Mouse (Mus musculus) myocyte (in vitro differentiated cells): ENCODE data around the gene Cldn14. TPM values are rescaled to one million over a fixed set of nuclear protein-coding genes. Genes with fewer than 3 reads are reported as not detected.

Experiments
- H3K27me3 ChIP-seq: one replicate; pipeline ENCODE4 v1.6.1; 2011; ENCODE audit not compliant: control insufficient read depth, insufficient read depth, insufficient read length
- H3K36me3 ChIP-seq: one replicate; pipeline ENCODE4 v1.6.1; 2011; ENCODE audit not compliant: control insufficient read depth, insufficient read depth
- H3K4me2 ChIP-seq: one replicate; pipeline ENCODE4 v1.6.1; 2011; ENCODE audit warnings: low read depth, control low read depth
- H3K4me3 ChIP-seq: one replicate; pipeline ENCODE4 v1.5.1; 2011; ENCODE audit warnings: mild to moderate bottlenecking, control low read depth, moderate library complexity
- H3K79me2 ChIP-seq: one replicate; pipeline ENCODE4 v1.6.1; 2011; ENCODE audit not compliant: control insufficient read depth, insufficient read depth
- H3ac ChIP-seq: one replicate; pipeline ENCODE4 v1.6.1; 2011; ENCODE audit not compliant: control insufficient read depth, insufficient read length
- CEBPB ChIP-seq: IDR thresholded peaks from 2 replicates; pipeline ENCODE4 v1.6.1; 2011; ENCODE audit warnings: mild to moderate bottlenecking, moderate library complexity; ENCODE audit not compliant: poor library complexity, insufficient read depth, severe bottlenecking
- E2F4 ChIP-seq: IDR thresholded peaks from one replicate; pipeline ENCODE4 v1.6.1; 2011; ENCODE audit warnings: mild to moderate bottlenecking, control low read depth, moderate library complexity; ENCODE audit not compliant: insufficient read depth
- MAX ChIP-seq: IDR thresholded peaks from one replicate; pipeline ENCODE4 v1.6.1; 2011; ENCODE audit warnings: low read depth, mild to moderate bottlenecking, control low read depth
- MYOD1 ChIP-seq, 3 experiments: IDR thresholded peaks; one replicate each; pipeline ENCODE4 v1.6.1; 2011; ENCODE audit warnings: control low read depth in 2 of 3, low read depth in 2 of 3, mild to moderate bottlenecking in 2 of 3, moderate library complexity in 1 of 3; ENCODE audit not compliant: insufficient read length in 2 of 3, control insufficient read depth in 1 of 3
- MYOG ChIP-seq, 3 experiments: IDR thresholded peaks; one replicate each; pipeline ENCODE4 v1.6.1; 2011; ENCODE audit warnings: control low read depth in 2 of 3, low read depth in 2 of 3, mild to moderate bottlenecking in 2 of 3; ENCODE audit not compliant: insufficient read length in 2 of 3, control insufficient read depth in 1 of 3, insufficient read depth in 1 of 3
- POLR2A ChIP-seq: IDR thresholded peaks from one replicate; pipeline ENCODE4 v1.6.1; 2011; ENCODE audit warnings: low read depth, mild to moderate bottlenecking, control low read depth, moderate library complexity; ENCODE audit not compliant: insufficient read length
- POLR2AphosphoS2 ChIP-seq: IDR thresholded peaks from one replicate; pipeline ENCODE4 v1.6.1; 2011; ENCODE audit warnings: low read depth, control low read depth; ENCODE audit not compliant: insufficient read length
- REST ChIP-seq: IDR thresholded peaks from one replicate; pipeline ENCODE4 v1.6.1; 2011; ENCODE audit warnings: mild to moderate bottlenecking, control low read depth, moderate library complexity; ENCODE audit not compliant: insufficient read depth, insufficient read length
- SRF ChIP-seq: IDR thresholded peaks from one replicate; pipeline ENCODE4 v1.6.1; 2011; ENCODE audit warnings: low read depth; ENCODE audit not compliant: control insufficient read depth, insufficient read length
- TCF12 ChIP-seq: IDR thresholded peaks from one replicate; pipeline ENCODE4 v1.6.1; 2011; ENCODE audit warnings: mild to moderate bottlenecking, control low read depth; ENCODE audit not compliant: poor library complexity, insufficient read depth, severe bottlenecking
- TCF3 ChIP-seq: IDR thresholded peaks from one replicate; pipeline ENCODE4 v1.6.1; 2011; ENCODE audit warnings: low read depth, control low read depth; ENCODE audit not compliant: insufficient read length
- USF1 ChIP-seq: IDR thresholded peaks from one replicate; pipeline ENCODE4 v1.6.1; 2011; ENCODE audit warnings: low read depth, mild to moderate bottlenecking, control low read depth, moderate library complexity
- polyA plus RNA-seq: library from polyadenylated mRNA; unstranded; fragments of >200 nt; fragmentation: generic; extraction: Trizol; gene quantifications from one replicate; pipeline ENCODE4 v1.2.1, GENCODE M21; 2012; ENCODE audit warnings: missing spikeins

Gene Cldn14
- polyA plus RNA-seq, 1 experiment = 0.07 TPM

GRCm38 (mm10) chr16:94009356-94009755, 719 bp upstream of the Cldn14 start:
- H3K36me3 ChIP-seq = no peaks in the 10 kb centered on the region
- H3K4me3 ChIP-seq = no peak overlapping the region
- H3ac ChIP-seq = no peak overlapping the region
- H3K27me3 ChIP-seq = peaks cover 43% of the 10 kb centered on the region
- H3K79me2 ChIP-seq = no peaks in the 10 kb centered on the region
- no peak overlapping the region for H3K4me2 ChIP-seq
- no peak for TF ChIP-seq MYOG (IDR thresholded peaks at IDR 0.05; ENCODE audit: control insufficient read depth in 1 of 3, insufficient read depth in 1 of 3, insufficient read length in 2 of 3, low read depth in 2 of 3)
- TF ChIP-seq USF1 = no peak
- no peak for TF ChIP-seq POLR2A
- TF ChIP-seq TCF3 = no peak
- TF ChIP-seq MAX = no peak
- no peak for TF ChIP-seq REST
- TF ChIP-seq POLR2AphosphoS2 = no peak
- TF ChIP-seq TCF12 = no peak
- TF ChIP-seq SRF = no peak
- TF ChIP-seq E2F4 = no peak
- no peak for TF ChIP-seq MYOD1 (IDR thresholded peaks at IDR 0.05; ENCODE audit: control insufficient read depth in 1 of 3, insufficient read length in 2 of 3, low read depth in 2 of 3)
- TF ChIP-seq CEBPB = no peak

- no peak overlapping the region for H3K4me3 ChIP-seq
- no peak for TF ChIP-seq E2F4
- TF ChIP-seq SRF = no peak
These were observed 1.7 kb downstream of the Cldn14 start for GRCm38 (mm10) chr16:94006706-94007665.

GRCm38 (mm10) chr16:94003478-94003877, 5.2 kb downstream of the Cldn14 start:
- no peaks in the 10 kb centered on the region for H3K36me3 ChIP-seq
- H3K4me3 ChIP-seq = no peak overlapping the region
- no peaks in the 10 kb centered on the region for H3K79me2 ChIP-seq
- TF ChIP-seq MYOD1 (IDR thresholded peaks at IDR 0.05; ENCODE audit: control insufficient read depth in 1 of 3, insufficient read length in 2 of 3, low read depth in 2 of 3) (no peak), SRF (no peak), MAX (no peak), E2F4 (no peak), CEBPB (no peak)
- no peak overlapping the region for H3ac ChIP-seq
- peaks cover 5% of the 10 kb centered on the region for H3K27me3 ChIP-seq
- H3K4me2 ChIP-seq = no peak overlapping the region

More at GRCm38 (mm10) chr16:94006706-94007665, 1.7 kb downstream of the Cldn14 start:
- H3K79me2 ChIP-seq = no peaks in the 10 kb centered on the region
- no peak overlapping the region for H3K4me2 ChIP-seq
- H3K27me3 ChIP-seq = peaks cover 40% of the 10 kb centered on the region
- H3K36me3 ChIP-seq = no peaks in the 10 kb centered on the region
- no peak overlapping the region for H3ac ChIP-seq

GRCm38 (mm10) chr16:94001366-94001765, 7.3 kb downstream of the Cldn14 start:
- TF ChIP-seq TCF3 = no peak
- TF ChIP-seq MYOD1 (IDR thresholded peaks at IDR 0.05; ENCODE audit: control insufficient read depth in 1 of 3, insufficient read length in 2 of 3, low read depth in 2 of 3) = no peak
- no peak for TF ChIP-seq MAX
- TF ChIP-seq TCF12 = no peak
- no peak for TF ChIP-seq CEBPB
- TF ChIP-seq E2F4 = no peak
- no peak for TF ChIP-seq REST
- TF ChIP-seq MYOG (IDR thresholded peaks at IDR 0.05; ENCODE audit: control insufficient read depth in 1 of 3, insufficient read depth in 1 of 3, insufficient read length in 2 of 3, low read depth in 2 of 3) = no peak
- no peak for TF ChIP-seq USF1
- no peak for TF ChIP-seq POLR2AphosphoS2
- TF ChIP-seq SRF = no peak
- TF ChIP-seq POLR2A = no peak
- Histone ChIP-seq H3K4me2 (no peak overlapping the region), H3ac (no peak overlapping the region), H3K4me3 (no peak overlapping the region), H3K27me3 (peaks cover 5% of the 10 kb centered on the region), H3K79me2 (no peaks in the 10 kb centered on the region), H3K36me3 (no peaks in the 10 kb centered on the region)

GRCm38 (mm10) chr16:93998895-93999294, 9.7 kb downstream of the Cldn14 start:
- no peak overlapping the region for H3ac ChIP-seq
- no peaks in the 10 kb centered on the region for H3K27me3 ChIP-seq
- H3K4me2 ChIP-seq = no peak overlapping the region
- TF ChIP-seq REST = no peak
- no peak for TF ChIP-seq E2F4
- no peak for TF ChIP-seq POLR2AphosphoS2
- no peak for TF ChIP-seq SRF
- TF ChIP-seq USF1 = no peak
- TF ChIP-seq CEBPB = no peak
- TF ChIP-seq POLR2A = no peak
- TF ChIP-seq TCF3 = no peak
- no peak for TF ChIP-seq MAX
- TF ChIP-seq MYOG (IDR thresholded peaks at IDR 0.05; ENCODE audit: control insufficient read depth in 1 of 3, insufficient read depth in 1 of 3, insufficient read length in 2 of 3, low read depth in 2 of 3) = no peak
- TF ChIP-seq TCF12 = no peak
- TF ChIP-seq MYOD1 (IDR thresholded peaks at IDR 0.05; ENCODE audit: control insufficient read depth in 1 of 3, insufficient read length in 2 of 3, low read depth in 2 of 3) = no peak
- H3K79me2 ChIP-seq = no peaks in the 10 kb centered on the region
- no peak overlapping the region for H3K4me3 ChIP-seq
- no peaks in the 10 kb centered on the region for H3K36me3 ChIP-seq
